Mouse (Mus musculus): ENCODE data around the gene Nos2.
"Not testable (repeated sequence)": the region's sequence is repeated elsewhere in the genome, so short reads cannot be mapped to it uniquely, and the experiment has no call there.

Nos2 gene

GRCm38 (mm10) chr11:78989206-78989605 lies 68.6 kb downstream of the Nos2 start:
- DNase-seq (ENCODE audit: low spot score), result not testable (repeated sequence)

GRCm38 (mm10) chr11:78990096-78990495 lies 69.5 kb downstream of the Nos2 start:
- no peak for DNase-seq (ENCODE audit: low spot score)

DNA sequence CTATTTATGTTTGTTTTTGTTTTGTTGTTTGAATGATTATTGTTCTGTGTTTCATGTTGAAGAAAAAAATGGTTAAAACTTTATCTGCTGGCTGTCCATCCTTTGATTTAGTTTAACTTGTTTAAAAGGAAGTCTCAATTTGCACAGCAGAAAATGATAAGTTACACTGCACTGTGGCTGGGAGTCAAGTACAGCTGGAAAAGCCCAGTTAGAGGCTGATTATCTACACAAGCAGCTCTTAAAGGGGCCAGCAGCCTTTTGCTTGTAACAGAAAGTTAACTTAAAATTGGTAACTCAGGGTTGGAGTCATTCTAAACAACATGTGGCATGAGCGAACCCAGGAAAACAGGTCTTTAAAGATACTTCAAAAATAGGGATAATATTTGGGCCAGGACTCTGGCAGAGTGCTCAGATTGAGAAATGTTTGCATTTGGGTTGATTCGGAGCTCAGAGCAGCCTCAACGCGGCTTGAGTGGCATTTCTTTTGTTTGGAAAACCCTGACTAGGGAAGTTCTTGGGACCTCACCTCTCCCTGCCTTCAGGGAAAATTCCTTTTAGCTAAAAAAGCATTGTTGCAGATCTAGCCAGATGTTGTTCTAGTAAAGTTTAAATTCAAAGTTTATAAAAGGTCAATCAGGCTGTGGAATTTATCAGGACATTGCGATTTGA lies 70.4 kb downstream of the Nos2 start:
- not testable (repeated sequence) for DNase-seq (ENCODE audit: low spot score)

GRCm38 (mm10) chr11:78999118-78999517 lies 78.5 kb downstream of the Nos2 start:
- no peak for DNase-seq (ENCODE audit: low spot score)

DNA sequence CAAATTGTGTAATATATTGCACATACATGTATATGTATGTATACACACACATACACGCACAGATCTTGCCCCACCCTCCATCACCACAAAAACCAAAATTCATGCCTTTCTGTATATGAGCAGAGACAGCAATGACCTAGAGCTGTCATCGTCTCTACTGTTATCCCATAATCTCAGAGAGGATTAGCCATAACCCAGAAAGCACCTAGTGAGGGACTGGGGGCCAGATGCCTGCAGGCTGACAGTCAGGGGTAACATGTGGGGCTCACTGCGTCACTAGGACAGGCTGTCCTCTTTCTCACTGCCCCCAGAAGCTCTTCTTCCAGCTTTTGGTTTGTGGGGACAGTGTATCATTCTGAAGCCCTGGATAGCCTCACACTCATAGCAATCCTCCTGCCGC lies 81.3 kb downstream of the Nos2 start:
- no peak for DNase-seq (ENCODE audit: low spot score)

DNA sequence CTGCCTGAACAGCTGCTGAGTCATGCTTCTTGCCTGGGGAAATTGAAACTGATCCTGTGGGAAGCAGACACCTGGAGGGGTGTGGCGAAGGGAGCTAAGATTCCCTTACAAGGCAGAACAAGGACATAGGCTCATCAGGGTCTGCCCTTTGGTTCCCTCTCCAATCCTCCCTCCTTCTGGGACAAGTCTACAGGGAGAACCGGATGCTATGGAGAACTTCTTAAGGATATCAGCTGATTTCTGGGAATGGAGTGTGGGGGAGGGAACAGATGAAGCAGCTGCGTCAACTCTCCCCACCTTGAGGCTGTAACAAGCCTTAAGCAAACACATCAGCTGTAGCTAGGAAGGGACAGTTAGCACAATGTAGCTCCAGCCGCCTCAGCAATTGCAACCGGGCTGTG lies 82.0 kb downstream of the Nos2 start:
- no peak for DNase-seq (ENCODE audit: low spot score)

DNA sequence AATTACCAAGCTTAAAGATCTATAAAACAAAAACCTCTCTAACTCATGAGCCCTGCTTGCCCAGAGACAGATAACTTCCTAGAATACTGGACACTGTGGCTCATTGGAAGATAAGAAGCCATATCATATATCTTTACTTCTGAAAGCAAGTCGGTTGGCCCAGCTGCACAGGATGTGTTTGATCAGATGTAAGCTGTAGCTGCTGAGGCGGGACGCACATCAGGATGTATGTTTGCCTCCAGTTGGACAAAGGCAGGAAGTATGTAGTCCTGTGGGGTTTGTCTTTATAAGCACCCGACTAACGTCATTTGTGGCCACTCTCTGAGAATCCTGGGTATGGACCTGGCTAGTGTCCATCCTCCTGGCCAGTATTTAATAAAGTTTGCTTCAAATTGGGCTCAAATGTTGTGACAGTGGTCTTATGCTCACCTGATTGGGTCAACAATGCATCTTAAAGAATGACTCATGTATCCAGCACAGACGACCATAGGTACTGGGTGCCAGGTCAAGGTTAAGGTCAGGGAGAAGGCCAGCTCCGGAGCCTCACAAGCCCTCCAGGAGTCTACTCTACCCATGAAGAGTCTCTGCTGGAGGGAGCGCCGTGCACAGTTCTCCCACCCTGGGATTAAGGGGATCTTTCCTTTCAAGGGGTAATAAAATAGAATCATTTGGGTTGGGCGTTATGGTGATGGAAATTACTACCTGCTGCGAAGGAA lies 82.6 kb downstream of the Nos2 start:
- DNase-seq (ENCODE audit: low spot score), result no peak

- no peak for DNase-seq (ENCODE audit: low spot score)
Measured at GRCm38 (mm10) chr11:79003769-79004638, 83.4 kb downstream of the Nos2 start.

GRCm38 (mm10) chr11:79005578-79006394 lies 85.2 kb downstream of the Nos2 start:
- DNase-seq (ENCODE audit: low spot score), result no peak

DNA sequence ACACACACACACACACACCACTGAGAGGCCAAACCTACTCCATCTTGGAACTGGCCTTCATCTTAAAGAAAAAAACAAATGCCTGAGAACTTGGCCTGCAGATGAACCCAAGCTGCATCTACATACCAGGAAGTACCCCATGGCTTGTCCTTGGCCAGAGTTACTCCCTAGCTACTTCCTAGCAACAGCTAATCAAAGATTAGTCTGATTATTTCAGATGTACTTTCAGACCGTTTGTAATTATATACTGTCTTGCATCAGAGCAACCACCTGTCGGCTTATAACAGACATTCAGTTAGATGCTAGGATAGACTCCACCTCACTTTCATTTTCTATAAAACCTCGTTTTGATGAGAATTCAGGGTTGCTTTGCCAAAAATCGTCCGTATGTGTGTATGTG lies 85.8 kb downstream of the Nos2 start:
- DNase-seq (ENCODE audit: low spot score), result no peak

GRCm38 (mm10) chr11:79007356-79007755 lies 86.8 kb downstream of the Nos2 start:
- not testable (repeated sequence) for DNase-seq (ENCODE audit: low spot score)

GRCm38 (mm10) chr11:79008007-79008775 lies 87.6 kb downstream of the Nos2 start:
- no peak for DNase-seq (ENCODE audit: low spot score)

GRCm38 (mm10) chr11:79008891-79009290 lies 88.3 kb downstream of the Nos2 start:
- DNase-seq (ENCODE audit: low spot score), result no peak

All from urinary bladder, postnatal 25 days (tissue).